Mouse (Mus musculus) neural tube, embryonic 14.5 days (tissue): ENCODE results near the gene Pfkfb3. TPM values are rescaled to one million over a fixed set of nuclear protein-coding genes. Genes with fewer than 3 reads are reported as not detected.

Experiments
- ATAC-seq: fragments of 200-750 bp; cut with Nextera tagmentation; 2 replicates; pipeline ENCODE4 v1.8.0; 2017; ENCODE audit warnings: low read depth, mild to moderate bottlenecking, moderate TSS enrichment, moderate library complexity
- H3K27ac ChIP-seq: fragments of 300-500 bp; sonication (generic); 2 replicates; pipeline ENCODE4 v1.5.1; 2014; ENCODE audit warnings: low read depth, mild to moderate bottlenecking, control low read depth, low read length, moderate library complexity, mixed read lengths
- H3K27me3 ChIP-seq: fragments of 300-500 bp; sonication (generic); 2 replicates; pipeline ENCODE4 v1.6.1; 2014; ENCODE audit warnings: low read length; ENCODE audit not compliant: control insufficient read depth, insufficient read depth
- H3K36me3 ChIP-seq: fragments of 300-500 bp; sonication (generic); 2 replicates; pipeline ENCODE4 v1.6.1; 2014; ENCODE audit warnings: low read length, mixed read lengths; ENCODE audit not compliant: control insufficient read depth, insufficient read depth
- H3K4me1 ChIP-seq: fragments of 300-500 bp; sonication (generic); 2 replicates; pipeline ENCODE4 v1.6.1; 2014; ENCODE audit warnings: low read length; ENCODE audit not compliant: control insufficient read depth, insufficient read depth
- H3K4me2 ChIP-seq: fragments of 300-500 bp; sonication (generic); 2 replicates; pipeline ENCODE4 v1.6.1; 2014; ENCODE audit warnings: mild to moderate bottlenecking, low read depth, low read length, control low read depth
- H3K4me3 ChIP-seq: fragments of 300-500 bp; sonication (generic); 2 replicates; pipeline ENCODE4 v1.5.1; 2014; ENCODE audit warnings: low read depth, low read length, control low read depth, mixed read lengths
- H3K9ac ChIP-seq: fragments of 300-500 bp; sonication (generic); replicated peaks from 2 replicates; pipeline ENCODE4 v1.6.1; 2014; ENCODE audit warnings: low read depth, mild to moderate bottlenecking, control low read depth, low read length, mixed read lengths
- H3K9me3 ChIP-seq: fragments of 300-500 bp; sonication (generic); 2 replicates; pipeline ENCODE4 v1.6.1; 2016; ENCODE audit warnings: low read length; ENCODE audit not compliant: control insufficient read depth
- WGBS: fragments of 180-500 bp; shearing (Covaris S2); extraction: QIAGEN DNeasy Blood & Tissue Kit; methylation state at CpG from one replicate; pipeline ENCODE4 v1.1.7; 2014; 5-methylcytosine and 5-hydroxymethylcytosine counted together
- polyA plus RNA-seq: library from polyadenylated mRNA; unstranded; fragments of >200 nt; fragmentation: Nextera tagmentation; extraction: Ambion mirVana; gene quantifications from 2 replicates; pipeline ENCODE4 v1.2.1, GENCODE M21; 2014

Pfkfb3 gene
- polyA plus RNA-seq, 1 experiment from 2014 or later = 38.0 TPM

GRCm38 (mm10) chr2:11502255-11502765 lies 51.6 kb downstream of the Pfkfb3 start:
- Histone ChIP-seq H3K4me1 (peaks cover 31% of the 10 kb centered on the region), H3K4me2 (peak overlapping the region; percentile 72), H3K27me3 (no peaks in the 10 kb centered on the region), H3K36me3 (no peaks in the 10 kb centered on the region), H3K9me3 (no peaks in the 10 kb centered on the region), H3K27ac (peak overlapping the region; percentile 94), H3K4me3 (peak overlapping the region; percentile 71), H3K9ac (peak overlapping the region; percentile 82; the same call in 1 of the 2 replicates)
- WGBS = 0% methylated on average over 15 of the region's 15 CpGs
- ATAC-seq = peak; percentile 35

GRCm38 (mm10) chr2:11501301-11502254 lies 52.3 kb downstream of the Pfkfb3 start:
- WGBS = 0% methylated on average over 74 of the region's 76 CpGs
- H3K4me1 ChIP-seq = peaks cover 31% of the 10 kb centered on the region

GRCm38 (mm10) chr2:11500666-11501065 lies 53.2 kb downstream of the Pfkfb3 start:
- Histone ChIP-seq H3K4me2 (peak overlapping the region; percentile 72), H3K27me3 (no peaks in the 10 kb centered on the region), H3K4me1 (peaks cover 31% of the 10 kb centered on the region), H3K4me3 (peak overlapping the region; percentile 71), H3K27ac (peak overlapping the region; percentile 94), H3K36me3 (no peaks in the 10 kb centered on the region), H3K9ac (peak overlapping the region; percentile 82), H3K9me3 (no peaks in the 10 kb centered on the region)
- no peak for ATAC-seq
- 5% methylated on average over 8 of the region's 8 CpGs for WGBS

More at GRCm38 (mm10) chr2:11501301-11502254, 52.3 kb downstream of the Pfkfb3 start:
- Histone ChIP-seq H3K36me3 (no peaks in the 10 kb centered on the region), H3K4me2 (peak overlapping the region; percentile 72), H3K9me3 (no peaks in the 10 kb centered on the region), H3K4me3 (peak overlapping the region; percentile 71), H3K9ac (peak overlapping the region; percentile 82), H3K27me3 (no peaks in the 10 kb centered on the region), H3K27ac (peak overlapping the region; percentile 94)
- ATAC-seq = peak; percentile 90

- Histone ChIP-seq H3K27ac (no peak overlapping the region), H3K9me3 (no peaks in the 10 kb centered on the region), H3K4me1 (peaks cover 31% of the 10 kb centered on the region), H3K27me3 (no peaks in the 10 kb centered on the region), H3K36me3 (peaks cover 11% of the 10 kb centered on the region; the same call in 1 of the 2 replicates), H3K9ac (no peak overlapping the region), H3K4me2 (no peak overlapping the region), H3K4me3 (no peak overlapping the region)
- 91% methylated on average over 3 of the region's 3 CpGs for WGBS
- no peak for ATAC-seq
These were observed 57.3 kb downstream of the Pfkfb3 start for GRCm38 (mm10) chr2:11496601-11497031.

GRCm38 (mm10) chr2:11494841-11495255 lies 59.0 kb downstream of the Pfkfb3 start:
- Histone ChIP-seq H3K9me3 (no peaks in the 10 kb centered on the region), H3K4me3 (no peak overlapping the region), H3K4me2 (no peak overlapping the region), H3K9ac (no peak overlapping the region), H3K4me1 (peaks cover 22% of the 10 kb centered on the region), H3K27ac (no peak overlapping the region), H3K36me3 (peaks cover 28% of the 10 kb centered on the region), H3K27me3 (no peaks in the 10 kb centered on the region)
- WGBS = 51% methylated on average over 7 of the region's 7 CpGs
- peak; percentile 62 for ATAC-seq

GRCm38 (mm10) chr2:11492855-11493254 lies 61.0 kb downstream of the Pfkfb3 start:
- Histone ChIP-seq H3K27me3 (no peaks in the 10 kb centered on the region), H3K9me3 (no peaks in the 10 kb centered on the region), H3K9ac (no peak overlapping the region), H3K4me3 (no peak overlapping the region), H3K4me1 (peaks cover 7% of the 10 kb centered on the region), H3K27ac (no peak overlapping the region), H3K36me3 (peaks cover 39% of the 10 kb centered on the region), H3K4me2 (no peak overlapping the region)
- WGBS = 95% methylated on average over 5 of the region's 5 CpGs
- ATAC-seq = no peak

- peaks cover 48% of the 10 kb centered on the region for H3K36me3 ChIP-seq
- H3K4me1 ChIP-seq = peaks cover 7% of the 10 kb centered on the region
- H3K9me3 ChIP-seq = no peaks in the 10 kb centered on the region
- H3K27me3 ChIP-seq = no peaks in the 10 kb centered on the region
- no peak overlapping the region for H3K4me3 ChIP-seq
- no peak overlapping the region for H3K4me2 ChIP-seq
- WGBS = 56% methylated on average over 3 of the region's 3 CpGs
- no peak overlapping the region for H3K27ac ChIP-seq
- no peak for ATAC-seq
- H3K9ac ChIP-seq = no peak overlapping the region
These were observed 62.4 kb downstream of the Pfkfb3 start for GRCm38 (mm10) chr2:11491471-11491870.

GRCm38 (mm10) chr2:11490554-11490953 lies 63.3 kb downstream of the Pfkfb3 start:
- WGBS = 94% methylated on average over 4 of the region's 4 CpGs
- H3K4me2 ChIP-seq = no peak overlapping the region
- no peaks in the 10 kb centered on the region for H3K9me3 ChIP-seq
- H3K4me3 ChIP-seq = no peak overlapping the region
- no peaks in the 10 kb centered on the region for H3K27me3 ChIP-seq
- H3K9ac ChIP-seq = no peak overlapping the region
- H3K27ac ChIP-seq = no peak overlapping the region
- peaks cover 7% of the 10 kb centered on the region for H3K4me1 ChIP-seq
- ATAC-seq = no peak
- H3K36me3 ChIP-seq = peaks cover 56% of the 10 kb centered on the region

GRCm38 (mm10) chr2:11483226-11483625 lies 70.7 kb downstream of the Pfkfb3 start:
- Histone ChIP-seq H3K36me3 (peaks cover 81% of the 10 kb centered on the region), H3K4me2 (no peak overlapping the region), H3K27ac (no peak overlapping the region), H3K9ac (no peak overlapping the region), H3K4me3 (no peak overlapping the region), H3K4me1 (no peaks in the 10 kb centered on the region), H3K27me3 (no peaks in the 10 kb centered on the region), H3K9me3 (no peaks in the 10 kb centered on the region)
- no peak for ATAC-seq
- 85% methylated on average over 4 of the region's 4 CpGs for WGBS
